In the genomic region with DNA sequence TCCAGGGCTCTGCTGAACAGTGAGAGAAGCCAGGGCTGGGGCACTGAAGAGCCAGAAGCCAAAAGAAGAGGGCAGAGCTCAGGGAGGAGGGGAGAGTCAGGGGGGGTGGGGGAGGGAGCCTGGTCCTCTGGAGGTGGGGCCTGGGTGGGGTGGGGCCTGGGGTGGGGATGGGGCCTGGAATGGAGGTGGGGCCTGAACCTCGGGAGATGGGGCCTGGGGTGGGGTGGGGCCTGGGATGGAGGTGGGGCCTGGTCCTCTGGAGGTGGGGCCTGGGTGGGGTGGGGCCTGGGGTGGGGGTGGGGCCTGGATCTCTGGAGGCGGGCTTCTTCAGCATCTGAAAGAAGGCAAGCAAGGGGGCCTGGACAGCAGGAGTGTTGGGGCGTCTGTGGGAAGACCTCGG, we compare ENCODE assay signal across 19 mouse cellular contexts. TPM values are rescaled to one million over a fixed set of nuclear protein-coding genes. Genes with fewer than 3 reads are reported as not detected.
A peak's percentile ranks its signal among the peaks of the same experiment; 100 is the strongest.
DNase-seq lines count a peak whose midpoint lies in the region; ATAC-seq and TF ChIP-seq lines count a peak whose summit lies in the region.
"Had no signal": no experiment of that assay in that cellular context is flagged by ENCODE, and none has a peak within 500 bp of the region (broad histone marks: within the 10 kb centered on the region; RNA-seq: fewer than 3 reads in every experiment).

No protein-coding gene starts in this region.

- no peak overlapping the region for H3K27ac ChIP-seq in forebrain, embryonic 11.5 days (ENCODE audit: low read depth, low read length)
- H3K27ac ChIP-seq in forebrain, embryonic 12.5 days, result no peak overlapping the region
- H3K27ac ChIP-seq in ES-Bruce4 (ENCODE audit: insufficient read depth, low read length), result no peak overlapping the region
- H3K27ac ChIP-seq in liver, embryonic 14.5 days, result no peak overlapping the region
- no peak overlapping the region for H3K27ac ChIP-seq in forebrain, embryonic 14.5 days (ENCODE audit: low read depth, low read length)
- H3K27ac ChIP-seq: heart, adult 2 months; hindbrain, embryonic 12.5 days; layer of hippocampus, adult 2 months; lung, embryonic 15.5 days had no signal

- peak; percentile 64 for DNase-seq in forebrain, embryonic 11.5 days (ENCODE audit: low spot score)
- peak; percentile 51 for DNase-seq in embryo, embryonic 9.5 days (ENCODE audit: extremely low spot score)
- DNase-seq in liver, embryonic 14.5 days (ENCODE audit: low read depth in 3 of 3, low spot score in 3 of 3), result no peak
- DNase-seq in urinary bladder, postnatal 25 days (ENCODE audit: low spot score), result no peak
- no peak for DNase-seq in forebrain, embryonic 14.5 days (ENCODE audit: low spot score)
- DNase-seq in urinary bladder, adult 18-20 months (ENCODE audit: low spot score in 2 of 2), result no peak
- DNase-seq: adrenal gland, postnatal 25 days; cerebellum, adult 18-20 months; heart, adult 2 months; midbrain, embryonic 14.5 days; retina, postnatal 1 day; thymus, adult 2 months had no signal

- H3K9ac ChIP-seq in forebrain, embryonic 11.5 days (ENCODE audit: low read length), result no peak overlapping the region
- H3K9ac ChIP-seq in forebrain, embryonic 12.5 days, result no peak overlapping the region
- H3K9ac ChIP-seq in ES-Bruce4 (ENCODE audit: low read depth, poor library complexity, severe bottlenecking), result no peak overlapping the region
- H3K9ac ChIP-seq in liver, embryonic 14.5 days (replicated peaks), result no peak overlapping the region
- H3K9ac ChIP-seq in forebrain, embryonic 14.5 days (ENCODE audit: low read length), result no peak overlapping the region
- H3K9ac ChIP-seq: hindbrain, embryonic 12.5 days; limb, embryonic 12.5 days; lung, embryonic 15.5 days had no signal

- H3K36me3 ChIP-seq in forebrain, embryonic 11.5 days (ENCODE audit: control insufficient read depth, insufficient read depth, low read length), result no peaks in the 10 kb centered on the region; the same call in none of the 2 replicates
- peaks cover 42% of the 10 kb centered on the region for H3K36me3 ChIP-seq in forebrain, embryonic 12.5 days (replicated peaks)
- no peaks in the 10 kb centered on the region for H3K36me3 ChIP-seq in ES-Bruce4 (ENCODE audit: control insufficient read depth, insufficient read depth, low read length, poor library complexity, severe bottlenecking)
- H3K36me3 ChIP-seq in liver, embryonic 14.5 days (replicated peaks; ENCODE audit: control insufficient read depth, insufficient read depth, low read depth), result no peaks in the 10 kb centered on the region
- 0 out of 2 replicates have a peak, but pooled peaks cover 8% of the 10 kb centered on the region for H3K36me3 ChIP-seq in forebrain, embryonic 14.5 days (ENCODE audit: control insufficient read depth, insufficient read depth, low read length)
- H3K36me3 ChIP-seq: hindbrain, embryonic 12.5 days; lung, embryonic 15.5 days had no signal

- TF ChIP-seq POLR2A in ES-Bruce4 (IDR thresholded peaks at IDR 0.05; ENCODE audit: insufficient read depth, low read length), result no peak

- no peak for ATAC-seq in forebrain, embryonic 11.5 days (replicated peaks; ENCODE audit: low FRiP score)
- ATAC-seq in forebrain, embryonic 12.5 days (ENCODE audit: low FRiP score), result no peak
- ATAC-seq in liver, embryonic 14.5 days (ENCODE audit: insufficient read depth), result peak; percentile 28; the same call in 1 of the 2 replicates
- no peak for ATAC-seq in forebrain, embryonic 14.5 days

- no peak for TF ChIP-seq CTCF in ES-Bruce4 (IDR thresholded peaks at IDR 0.05; ENCODE audit: low read depth, low read length)
- no peak for TF ChIP-seq CTCF in liver, embryonic 14.5 days (IDR thresholded peaks at IDR 0.05; ENCODE audit: low read depth)

- no peak for TF ChIP-seq EP300 in ES-Bruce4 (IDR thresholded peaks at IDR 0.05; ENCODE audit: insufficient read depth, low read depth, low read length)
- TF ChIP-seq EP300 in liver, embryonic 14.5 days (IDR thresholded peaks at IDR 0.05; ENCODE audit: low read depth), result no peak

- H3K4me3 ChIP-seq in forebrain, embryonic 11.5 days (ENCODE audit: low read depth, low read length), result no peak overlapping the region
- H3K4me3 ChIP-seq in forebrain, embryonic 12.5 days (replicated peaks), result no peak overlapping the region
- peak overlapping the region; percentile 39 for H3K4me3 ChIP-seq in ES-Bruce4 (ENCODE audit: low read depth, low read length)
- no peak overlapping the region for H3K4me3 ChIP-seq in liver, embryonic 14.5 days (ENCODE audit: insufficient read depth in 1 of 2, low read depth in 2 of 2, low read length in 2 of 2)
- no peak overlapping the region for H3K4me3 ChIP-seq in forebrain, embryonic 14.5 days (ENCODE audit: low read depth, low read length)
- H3K4me3 ChIP-seq: erythroblast, embryonic 14.5 days; heart, adult 2 months; hindbrain, embryonic 12.5 days; layer of hippocampus, adult 2 months; limb, embryonic 12.5 days; lung, embryonic 15.5 days had no signal

- H3K27me3 ChIP-seq in forebrain, embryonic 11.5 days (ENCODE audit: control insufficient read depth, insufficient read depth, low read length), result no peaks in the 10 kb centered on the region
- no peaks in the 10 kb centered on the region for H3K27me3 ChIP-seq in forebrain, embryonic 12.5 days
- H3K27me3 ChIP-seq in ES-Bruce4 (ENCODE audit: control insufficient read depth, insufficient read depth, low read length, poor library complexity, severe bottlenecking), result no peaks in the 10 kb centered on the region
- H3K27me3 ChIP-seq in liver, embryonic 14.5 days (ENCODE audit: control insufficient read depth, insufficient read depth, low read length), result no peaks in the 10 kb centered on the region
- H3K27me3 ChIP-seq in forebrain, embryonic 14.5 days (replicated peaks; ENCODE audit: control insufficient read depth, insufficient read depth, low read length), result no peaks in the 10 kb centered on the region
- H3K27me3 ChIP-seq: hindbrain, embryonic 12.5 days; limb, embryonic 12.5 days; lung, embryonic 15.5 days had no signal

- H3K4me2 ChIP-seq in forebrain, embryonic 11.5 days (ENCODE audit: low read depth, low read length, severe bottlenecking), result no peak overlapping the region
- no peak overlapping the region for H3K4me2 ChIP-seq in forebrain, embryonic 12.5 days
- H3K4me2 ChIP-seq in liver, embryonic 14.5 days (ENCODE audit: low read depth), result no peak overlapping the region
- H3K4me2 ChIP-seq in forebrain, embryonic 14.5 days (ENCODE audit: low read length), result no peak overlapping the region
- H3K4me2 ChIP-seq: hindbrain, embryonic 12.5 days; limb, embryonic 12.5 days; lung, embryonic 15.5 days had no signal

- H3K4me1 ChIP-seq in forebrain, embryonic 11.5 days (replicated peaks; ENCODE audit: control insufficient read depth, insufficient read depth, low read length), result no peaks in the 10 kb centered on the region
- peaks cover 9% of the 10 kb centered on the region; the same call in 1 of the 2 replicates for H3K4me1 ChIP-seq in forebrain, embryonic 12.5 days
- no peaks in the 10 kb centered on the region for H3K4me1 ChIP-seq in ES-Bruce4 (ENCODE audit: control insufficient read depth, insufficient read depth, low read length)
- no peaks in the 10 kb centered on the region for H3K4me1 ChIP-seq in liver, embryonic 14.5 days (replicated peaks; ENCODE audit: control insufficient read depth in 2 of 2, insufficient read depth in 2 of 2, low read length in 1 of 2)
- H3K4me1 ChIP-seq in forebrain, embryonic 14.5 days (ENCODE audit: control insufficient read depth, insufficient read depth, low read length), result no peaks in the 10 kb centered on the region
- H3K4me1 ChIP-seq: lung, embryonic 15.5 days had no signal

- 7% methylated on average over 3 of the region's 4 CpGs for WGBS in forebrain, embryonic 11.5 days
- 25% methylated on average over 4 of the region's 4 CpGs for WGBS in forebrain, embryonic 12.5 days
- 46% methylated on average over 4 of the region's 4 CpGs for WGBS in liver, embryonic 14.5 days (ENCODE audit: insufficient replicate concordance)
- 22% methylated on average over 4 of the region's 4 CpGs for WGBS in forebrain, embryonic 14.5 days

- H3K9me3 ChIP-seq in forebrain, embryonic 11.5 days (ENCODE audit: control insufficient read depth, low read length), result no peaks in the 10 kb centered on the region
- H3K9me3 ChIP-seq in forebrain, embryonic 12.5 days, result no peaks in the 10 kb centered on the region
- H3K9me3 ChIP-seq in ES-Bruce4 (replicated peaks; ENCODE audit: control insufficient read depth, insufficient read depth, low read length, poor library complexity, severe bottlenecking), result no peaks in the 10 kb centered on the region
- no peaks in the 10 kb centered on the region for H3K9me3 ChIP-seq in liver, embryonic 14.5 days (ENCODE audit: control insufficient read depth, low read length)
- no peaks in the 10 kb centered on the region for H3K9me3 ChIP-seq in forebrain, embryonic 14.5 days (replicated peaks; ENCODE audit: control insufficient read depth, low read length)
- H3K9me3 ChIP-seq: hindbrain, embryonic 12.5 days; limb, embryonic 12.5 days; lung, embryonic 15.5 days had no signal

RNA-seq across cellular contexts. Expression of a gene that starts 39.1 kb away (rescaled TPM):
- polyA plus RNA-seq in forebrain, embryonic 11.5 days (2014; fragmentation: Nextera tagmentation; extraction: Ambion mirVana), result 40.7 and 44.3 TPM in 2 replicates
- 47.1 and 57.7 TPM in 2 replicates for polyA plus RNA-seq in forebrain, embryonic 12.5 days (2016; fragmentation: Nextera tagmentation; extraction: Ambion mirVana)
- polyA plus RNA-seq in ES-Bruce4 (2011; ENCODE audit: insufficient read depth, insufficient read length, low read depth, missing spikeins), result 12.1 and 12.8 TPM in 2 replicates
- polyA plus RNA-seq in liver, embryonic 14.5 days (2012; rRNA removed), result 1.7 and 2.0 TPM in 2 replicates
- 2.8 and 3.0 TPM in 2 replicates for polyA plus RNA-seq in liver, embryonic 14.5 days (2014; fragmentation: Nextera tagmentation; extraction: Ambion mirVana)
- polyA plus RNA-seq in forebrain, embryonic 14.5 days (2014; fragmentation: Nextera tagmentation; extraction: Ambion mirVana), result 20.1 and 20.8 TPM in 2 replicates

RNA-seq across cellular contexts. Expression of a gene that starts 44.3 kb away (rescaled TPM):
- polyA plus RNA-seq in forebrain, embryonic 11.5 days (2014; fragmentation: Nextera tagmentation; extraction: Ambion mirVana), result 50.1 and 51.7 TPM in 2 replicates
- 40.4 and 41.7 TPM in 2 replicates for polyA plus RNA-seq in forebrain, embryonic 12.5 days (2016; fragmentation: Nextera tagmentation; extraction: Ambion mirVana)
- polyA plus RNA-seq in ES-Bruce4 (2011; ENCODE audit: insufficient read depth, insufficient read length, low read depth, missing spikeins), result 15.6 and 17.9 TPM in 2 replicates
- polyA plus RNA-seq in liver, embryonic 14.5 days (2012; rRNA removed), result 21.8 and 23.8 TPM in 2 replicates
- polyA plus RNA-seq in liver, embryonic 14.5 days (2014; fragmentation: Nextera tagmentation; extraction: Ambion mirVana), result 31.6 and 36.8 TPM in 2 replicates
- 33.7 and 35.7 TPM in 2 replicates for polyA plus RNA-seq in forebrain, embryonic 14.5 days (2014; fragmentation: Nextera tagmentation; extraction: Ambion mirVana)

Comparison
In these comparisons a context has a peak if more than half of its experiments do, and no peak if none do; other contexts are left out.
1. DNase-seq: peak in forebrain, embryonic 11.5 days (single experiment) and embryo, embryonic 9.5 days (single experiment); none in liver, embryonic 14.5 days (0 of 3), urinary bladder, postnatal 25 days (single experiment), forebrain, embryonic 14.5 days (single experiment) and urinary bladder, adult 18-20 months (0 of 2).